Mouse (Mus musculus): ENCODE data around the gene Mettl23.

GRCm38 (mm10) chr11:116842531-116843260 is 382 bp upstream of the Mettl23 start:
- no peak for TF ChIP-seq POLR2A (IDR thresholded peaks at IDR 0.05; ENCODE audit: insufficient read depth, low read length)
- TF ChIP-seq CTCF (IDR thresholded peaks at IDR 0.05; ENCODE audit: low read depth, low read length) = no peak
- TF ChIP-seq EP300 (IDR thresholded peaks at IDR 0.05; ENCODE audit: insufficient read depth, low read depth, low read length) = no peak
